8 mouse cellular contexts compared by ENCODE assay signal in genomic region chr11:17211258-17212140, GRCm38 (mm10). TPM values are rescaled to one million over a fixed set of nuclear protein-coding genes. Genes with fewer than 3 reads are reported as not detected.
DNase-seq lines count a peak whose midpoint lies in the region; ATAC-seq and TF ChIP-seq lines count a peak whose summit lies in the region.

Gene Pno1, minus strand, starts transcription at chr11:17211568.

- peak; percentile 89 for DNase-seq in Patski (ENCODE audit: low read depth, low spot score)
- peak; percentile 97 to 98 for DNase-seq in cerebellum, postnatal 14 days
- peak; percentile 94 to 96 for DNase-seq in frontal cortex, postnatal 14 days (ENCODE audit: low spot score in 2 of 2)
- DNase-seq in layer of hippocampus, postnatal 25 days (ENCODE audit: extremely low spot score in 1 of 2, low spot score in 1 of 2) = peak; percentile 94 to 95
- peak; percentile 97 for DNase-seq in lung, postnatal 25 days (ENCODE audit: low spot score)
- DNase-seq in retina, embryonic 14.5 days (ENCODE audit: low spot score) = peak; percentile 98
- peak; percentile 95 for DNase-seq in thymus, postnatal 4 days

- WGBS in hindbrain, embryonic 13.5 days = under 1% methylated on average over 65 of the region's 65 CpGs

- peaks cover 22% of the 10 kb centered on the region for H3K36me3 ChIP-seq in hindbrain, embryonic 13.5 days

- H3K4me1 ChIP-seq in hindbrain, embryonic 13.5 days (replicated peaks) = peaks cover 20% of the 10 kb centered on the region

- H3K4me3 ChIP-seq in hindbrain, embryonic 13.5 days = peak within 1 kb of the TSS; percentile 91

- peak; percentile 96 for ATAC-seq in Patski
- peak; percentile 99 for ATAC-seq in hindbrain, embryonic 13.5 days (ENCODE audit: low FRiP score)

- POLR2A ChIA-PET in Patski (lab: Charles Lee) = no interaction called here

- TF ChIP-seq CTCF in Patski (IDR thresholded peaks at IDR 0.05) = no peak

- in situ Hi-C loops in Patski (cut with MboI; ENCODE audit: low pct_unique_long_range_greater_than_20kb) = loop anchor here (25.0 kb wide), 1 partner anchor 699 kb away; the partner anchor contains the start of gene Sec61g

- H3K9me3 ChIP-seq in hindbrain, embryonic 13.5 days = no peaks in the 10 kb centered on the region

- H3K4me2 ChIP-seq in hindbrain, embryonic 13.5 days = peak within 1 kb of the TSS; percentile 68

- no peaks in the 10 kb centered on the region for H3K27me3 ChIP-seq in Patski
- H3K27me3 ChIP-seq in hindbrain, embryonic 13.5 days = no peaks in the 10 kb centered on the region

- CTCF ChIA-PET in Patski (lab: Charles Lee) = interaction anchor here (1.0 kb wide), 1 partner anchor 11 kb away, joined by 3 read pairs; no protein-coding TSS in a partner anchor

- peak within 1 kb of the TSS; percentile 85 for H3K9ac ChIP-seq in hindbrain, embryonic 13.5 days

- peak within 1 kb of the TSS; percentile 82 for H3K27ac ChIP-seq in hindbrain, embryonic 13.5 days

RNA-seq across cellular contexts. Expression of gene Pno1, which starts in this region (rescaled TPM):
- 56.2 TPM for polyA plus RNA-seq in Patski (2021)
- polyA plus RNA-seq in hindbrain, embryonic 13.5 days (2015; fragmentation: Nextera tagmentation; extraction: Ambion mirVana) = 50.3 and 51.0 TPM in 2 replicates
- 10 to 100 TPM; 26.1 to 28.8 TPM for total RNA-seq in layer of hippocampus, postnatal 25 days (2021)

Comparison
In these comparisons a context has a peak if more than half of its experiments do, and no peak if none do; other contexts are left out.
1. Peak in every context shown above with its lines: DNase-seq, ATAC-seq, H3K4me3 ChIP-seq and H3K27ac ChIP-seq.